Mouse (Mus musculus) forebrain, embryonic 14.5 days (tissue): Measurements from ENCODE around the gene Nrsn2. TPM values are rescaled to one million over a fixed set of nuclear protein-coding genes. Genes with fewer than 3 reads are reported as not detected.
A peak's percentile ranks its signal among the peaks of the same experiment; 100 is the strongest.
"Not testable (repeated sequence)": the region's sequence is repeated elsewhere in the genome, so short reads cannot be mapped to it uniquely, and the experiment has no call there.

Experiments used
- ATAC-seq: fragments of 200-750 bp; cut with Nextera tagmentation; 2 replicates; pipeline ENCODE4 v1.8.0; 2017; ENCODE audit warnings: mild to moderate bottlenecking, moderate library complexity
- DNase-seq: peaks from one replicate; pipeline ENCODE4 v3.0.0-alpha.2; 2015; ENCODE audit warnings: low spot score
- H3K27ac ChIP-seq: fragments of 300-500 bp; sonication (generic); 2 replicates; pipeline ENCODE4 v1.5.1; 2014; ENCODE audit warnings: low read depth, mild to moderate bottlenecking, control low read depth, low read length, moderate library complexity
- H3K27me3 ChIP-seq: fragments of 300-500 bp; sonication (generic); replicated peaks from 2 replicates; pipeline ENCODE4 v1.6.1; 2014; ENCODE audit warnings: low read length, control low read depth, mixed read lengths; ENCODE audit not compliant: control insufficient read depth, insufficient read depth
- H3K36me3 ChIP-seq: fragments of 300-500 bp; sonication (generic); 2 replicates; pipeline ENCODE4 v1.6.1; 2014; ENCODE audit warnings: low read length, control low read depth; ENCODE audit not compliant: control insufficient read depth, insufficient read depth
- H3K4me1 ChIP-seq: fragments of 300-500 bp; sonication (generic); 2 replicates; pipeline ENCODE4 v1.6.1; 2014; ENCODE audit warnings: antibody characterized with exemption, low read length, control low read depth; ENCODE audit not compliant: control insufficient read depth, insufficient read depth
- H3K4me2 ChIP-seq: fragments of 300-500 bp; sonication (generic); 2 replicates; pipeline ENCODE4 v1.6.1; 2014; ENCODE audit warnings: mild to moderate bottlenecking, control low read depth, low read length
- H3K4me3 ChIP-seq: fragments of 300-500 bp; sonication (generic); 2 replicates; pipeline ENCODE4 v1.5.1; 2014; ENCODE audit warnings: low read depth, low read length, control low read depth
- H3K9ac ChIP-seq: fragments of 300-500 bp; sonication (generic); 2 replicates; pipeline ENCODE4 v1.6.1; 2014; ENCODE audit warnings: mild to moderate bottlenecking, low read length, control low read depth, moderate library complexity
- H3K9me3 ChIP-seq: fragments of 300-500 bp; sonication (generic); replicated peaks from 2 replicates; pipeline ENCODE4 v1.6.1; 2016; ENCODE audit warnings: low read length, control low read depth, mixed read lengths; ENCODE audit not compliant: control insufficient read depth
- WGBS: fragments of 180-500 bp; shearing (Covaris S2); extraction: QIAGEN DNeasy Blood & Tissue Kit; methylation state at CpG from one replicate; pipeline ENCODE4 v1.1.7; 2014; 5-methylcytosine and 5-hydroxymethylcytosine counted together
- polyA plus RNA-seq: library from polyadenylated mRNA; unstranded; fragments of >200 nt; fragmentation: Nextera tagmentation; extraction: Ambion mirVana; gene quantifications from 2 replicates; pipeline ENCODE4 v1.2.1, GENCODE M21; 2014

Nrsn2 gene
- polyA plus RNA-seq, 1 experiment from 2014 or later: 18.9 TPM

GRCm38 (mm10) chr2:152368532-152369140, 7.8 kb downstream of the Nrsn2 start:
- Histone ChIP-seq H3K9me3 (no peaks in the 10 kb centered on the region), H3K4me3 (no peak overlapping the region), H3K27ac (no peak overlapping the region), H3K27me3 (no peaks in the 10 kb centered on the region), H3K4me2 (no peak overlapping the region), H3K4me1 (no peaks in the 10 kb centered on the region), H3K36me3 (no peaks in the 10 kb centered on the region), H3K9ac (no peak overlapping the region)
- WGBS: 29% methylated on average over 14 of the region's 14 CpGs
- ATAC-seq (peak; percentile 56; the same call in 1 of the 2 replicates), DNase-seq (peak; percentile 80)

GRCm38 (mm10) chr2:152367917-152368316, 8.5 kb downstream of the Nrsn2 start:
- Histone ChIP-seq H3K9ac (no peak overlapping the region), H3K4me2 (no peak overlapping the region), H3K9me3 (no peaks in the 10 kb centered on the region), H3K27me3 (no peaks in the 10 kb centered on the region), H3K27ac (no peak overlapping the region), H3K4me3 (no peak overlapping the region), H3K4me1 (no peaks in the 10 kb centered on the region), H3K36me3 (no peaks in the 10 kb centered on the region)
- no peak for DNase-seq
- no peak for ATAC-seq
- WGBS: 89% methylated on average over 5 of the region's 5 CpGs

- Histone ChIP-seq H3K27me3 (no peaks in the 10 kb centered on the region), H3K4me2 (peak overlapping the region; percentile 22), H3K4me1 (no peaks in the 10 kb centered on the region), H3K9ac (0 out of 2 replicates have a peak overlapping the region, but pooled peaks have one; percentile 17), H3K36me3 (no peaks in the 10 kb centered on the region), H3K9me3 (no peaks in the 10 kb centered on the region), H3K27ac (peak overlapping the region; percentile 35), H3K4me3 (no peak overlapping the region)
- WGBS: 9% methylated on average over 17 of the region's 17 CpGs
- ATAC-seq (peak; percentile 85), DNase-seq (peak; percentile 91)
Observed at GRCm38 (mm10) chr2:152363245-152364147, 12.9 kb downstream of the Nrsn2 start.

GRCm38 (mm10) chr2:152361193-152361592, 15.2 kb downstream of the Nrsn2 start:
- DNase-seq (no peak), ATAC-seq (no peak)
- H3K4me1 ChIP-seq: no peaks in the 10 kb centered on the region
- no peak overlapping the region for H3K27ac ChIP-seq
- 91% methylated on average over 8 of the region's 8 CpGs for WGBS
- no peak overlapping the region for H3K4me2 ChIP-seq
- H3K9me3 ChIP-seq: no peaks in the 10 kb centered on the region
- no peak overlapping the region for H3K4me3 ChIP-seq
- no peaks in the 10 kb centered on the region for H3K36me3 ChIP-seq
- no peaks in the 10 kb centered on the region for H3K27me3 ChIP-seq
- no peak overlapping the region for H3K9ac ChIP-seq

GRCm38 (mm10) chr2:152360271-152360775, 16.1 kb downstream of the Nrsn2 start:
- Histone ChIP-seq H3K4me2 (no peak overlapping the region), H3K36me3 (no peaks in the 10 kb centered on the region), H3K4me3 (no peak overlapping the region), H3K4me1 (no peaks in the 10 kb centered on the region), H3K9me3 (no peaks in the 10 kb centered on the region), H3K27ac (no peak overlapping the region), H3K27me3 (no peaks in the 10 kb centered on the region), H3K9ac (no peak overlapping the region)
- 63% methylated on average over 7 of the region's 7 CpGs for WGBS
- DNase-seq (no peak), ATAC-seq (no peak)

- ATAC-seq: no peak
- H3K4me2 ChIP-seq: no peak overlapping the region
- no peak overlapping the region for H3K9ac ChIP-seq
- DNase-seq: no peak
- 86% methylated on average over 5 of the region's 5 CpGs for WGBS
- no peaks in the 10 kb centered on the region for H3K27me3 ChIP-seq
- no peak overlapping the region for H3K4me3 ChIP-seq
- no peaks in the 10 kb centered on the region for H3K4me1 ChIP-seq
- H3K36me3 ChIP-seq: no peaks in the 10 kb centered on the region
- H3K27ac ChIP-seq: no peak overlapping the region
- H3K9me3 ChIP-seq: no peaks in the 10 kb centered on the region
Observed at GRCm38 (mm10) chr2:152359616-152360015, 16.8 kb downstream of the Nrsn2 start.

GRCm38 (mm10) chr2:152358977-152359376, 17.5 kb downstream of the Nrsn2 start:
- ATAC-seq, H3K27me3 ChIP-seq, H3K4me3 ChIP-seq, H3K9ac ChIP-seq, H3K4me1 ChIP-seq, H3K36me3 ChIP-seq, H3K27ac ChIP-seq, H3K9me3 ChIP-seq, H3K4me2 ChIP-seq, DNase-seq: not testable (repeated sequence)
- WGBS: 77% methylated on average over 5 of the region's 5 CpGs

GRCm38 (mm10) chr2:152357254-152357653, 19.2 kb downstream of the Nrsn2 start:
- Histone ChIP-seq H3K36me3 (no peaks in the 10 kb centered on the region), H3K4me2 (no peak overlapping the region), H3K4me3 (no peak overlapping the region), H3K9ac (no peak overlapping the region), H3K27me3 (no peaks in the 10 kb centered on the region), H3K27ac (no peak overlapping the region), H3K9me3 (no peaks in the 10 kb centered on the region), H3K4me1 (no peaks in the 10 kb centered on the region)
- DNase-seq (no peak), ATAC-seq (no peak)
- 89% methylated on average over 3 of the region's 3 CpGs for WGBS
